Mouse (Mus musculus) bone marrow macrophage, adult 2 months (primary cell): ENCODE measurements around the gene Tulp4. TPM values are rescaled to one million over a fixed set of nuclear protein-coding genes. Genes with fewer than 3 reads are reported as not detected.
"Not testable (repeated sequence)": the region's sequence is repeated elsewhere in the genome, so short reads cannot be mapped to it uniquely, and the experiment has no call there.

Experiments
- H3K27ac ChIP-seq: 2 replicates; pipeline ENCODE4 v1.5.1; 2012; ENCODE audit warnings: low read depth, low read length; ENCODE audit not compliant: insufficient read depth
- H3K4me1 ChIP-seq: 2 replicates; pipeline ENCODE4 v1.6.1; 2012; ENCODE audit warnings: low read length; ENCODE audit not compliant: control insufficient read depth, insufficient read depth
- H3K4me3 ChIP-seq: 2 replicates; pipeline ENCODE4 v1.5.1; 2012; ENCODE audit warnings: mild to moderate bottlenecking, low read length, moderate library complexity; ENCODE audit not compliant: insufficient read depth
- polyA plus RNA-seq: library from polyadenylated mRNA; stranded (reverse); fragments of >200 nt; gene quantifications from 2 replicates; pipeline ENCODE4 v1.2.4, GENCODE M21; 2012; ENCODE audit not compliant: missing spikeins, insufficient read depth, insufficient read length

The Tulp4 gene
- polyA plus RNA-seq, 1 experiment = 42.9 TPM

GRCm38 (mm10) chr17:6269876-6270831 lies 163.9 kb downstream of the Tulp4 start:
- H3K27ac ChIP-seq, H3K4me1 ChIP-seq: not testable (repeated sequence)
- peak overlapping the region; percentile 81 for H3K4me3 ChIP-seq

GRCm38 (mm10) chr17:6270840-6271239 lies 164.6 kb downstream of the Tulp4 start:
- not testable (repeated sequence) for H3K27ac ChIP-seq, H3K4me1 ChIP-seq
- H3K4me3 ChIP-seq = peak overlapping the region; percentile 81

DNA sequence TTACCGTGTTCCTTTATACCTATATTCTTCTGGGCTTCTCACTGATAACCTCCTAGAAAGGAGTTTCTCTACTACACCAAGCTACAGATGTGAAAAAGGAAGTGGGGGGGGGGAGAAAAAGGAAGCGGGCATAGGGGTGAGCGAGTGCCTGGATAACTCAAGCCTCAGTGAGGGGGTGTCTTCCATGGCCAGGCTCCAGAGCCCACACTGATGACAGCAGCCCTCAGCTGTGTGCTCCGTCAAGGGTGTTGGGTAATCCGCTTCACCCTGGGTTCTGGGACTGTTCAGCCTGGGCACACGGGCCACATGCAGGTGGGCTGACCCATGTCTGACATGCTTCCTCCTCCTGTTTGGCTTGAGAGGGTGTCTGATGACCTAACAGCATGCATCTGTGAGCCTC lies 165.7 kb downstream of the Tulp4 start:
- not testable (repeated sequence) for H3K27ac ChIP-seq, H3K4me1 ChIP-seq
- peak overlapping the region; percentile 20; the same call in 1 of the 2 replicates for H3K4me3 ChIP-seq

- H3K4me3 ChIP-seq, H3K27ac ChIP-seq, H3K4me1 ChIP-seq: not testable (repeated sequence)
These were observed 168.5 kb downstream of the Tulp4 start for GRCm38 (mm10) chr17:6274693-6275092.

- H3K27ac ChIP-seq, H3K4me1 ChIP-seq, H3K4me3 ChIP-seq: not testable (repeated sequence)
These were observed 173.0 kb downstream of the Tulp4 start for GRCm38 (mm10) chr17:6279205-6279604.

DNA sequence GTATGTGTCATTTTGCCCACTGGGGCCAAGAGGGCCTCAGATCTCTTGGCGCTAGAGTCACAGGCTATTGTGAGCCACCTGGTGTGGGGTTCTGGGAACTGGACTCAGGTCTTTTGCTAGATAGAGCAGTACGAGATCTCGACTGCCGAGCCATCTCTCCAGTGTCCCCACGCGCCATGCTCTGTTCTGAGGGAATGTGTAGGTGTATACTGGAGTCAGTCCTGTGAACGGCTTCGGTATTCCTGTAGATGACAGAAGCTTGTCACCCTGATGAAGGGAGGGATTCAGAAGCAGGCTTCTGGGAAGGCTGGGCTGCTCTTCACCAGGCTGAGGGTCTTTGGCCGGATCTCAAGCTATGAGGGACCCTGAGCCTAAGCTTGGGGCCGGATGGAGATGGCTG lies 173.5 kb downstream of the Tulp4 start:
- H3K27ac ChIP-seq, H3K4me3 ChIP-seq, H3K4me1 ChIP-seq: not testable (repeated sequence)

DNA sequence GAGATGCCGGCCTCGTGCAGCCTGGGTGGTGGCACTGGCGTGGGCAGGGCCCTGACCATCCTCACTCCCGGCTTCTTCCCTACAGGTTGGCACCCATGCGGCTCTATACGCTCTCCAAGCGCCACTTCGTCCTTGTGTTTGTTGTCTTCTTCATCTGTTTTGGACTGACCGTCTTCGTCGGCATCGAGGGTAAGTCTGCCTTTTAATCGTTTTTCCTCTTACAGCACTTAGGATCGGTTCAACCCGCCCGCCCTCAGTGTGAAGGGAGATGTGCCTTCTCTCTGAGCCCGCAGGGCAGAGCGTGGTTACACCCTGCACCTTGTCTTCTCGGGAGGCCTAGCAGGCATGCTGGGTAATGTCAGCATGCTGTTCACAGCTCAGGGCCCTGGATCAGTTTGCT lies 174.3 kb downstream of the Tulp4 start:
- not testable (repeated sequence) for H3K4me3 ChIP-seq, H3K27ac ChIP-seq, H3K4me1 ChIP-seq

GRCm38 (mm10) chr17:6283137-6283536 lies 176.9 kb downstream of the Tulp4 start:
- H3K4me1 ChIP-seq, H3K4me3 ChIP-seq, H3K27ac ChIP-seq: not testable (repeated sequence)

DNA sequence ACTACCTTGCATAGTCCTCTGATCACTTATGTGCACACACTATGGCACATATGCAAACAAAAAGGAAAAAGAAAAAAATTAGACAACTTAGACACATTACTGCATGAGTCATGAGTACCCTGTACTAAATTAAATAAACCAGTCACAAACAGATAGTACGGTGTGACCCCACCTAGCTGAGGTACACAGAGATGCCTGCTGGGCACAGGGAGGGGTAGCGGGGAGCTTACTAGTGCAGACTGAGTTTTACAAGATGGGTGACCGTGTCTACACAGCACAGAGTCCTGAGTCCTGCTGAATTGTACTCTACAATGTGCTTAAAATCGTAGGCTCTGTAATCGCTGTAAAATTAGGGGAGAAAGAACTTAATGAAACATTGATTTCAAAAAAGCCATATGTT lies 179.9 kb downstream of the Tulp4 start:
- not testable (repeated sequence) for H3K27ac ChIP-seq, H3K4me1 ChIP-seq, H3K4me3 ChIP-seq

GRCm38 (mm10) chr17:6289045-6289444 lies 182.8 kb downstream of the Tulp4 start:
- H3K4me3 ChIP-seq, H3K4me1 ChIP-seq: not testable (repeated sequence)

GRCm38 (mm10) chr17:6293882-6294281 lies 187.6 kb downstream of the Tulp4 start:
- not testable (repeated sequence) for H3K4me3 ChIP-seq, H3K27ac ChIP-seq, H3K4me1 ChIP-seq

More at GRCm38 (mm10) chr17:6289045-6289444, 182.8 kb downstream of the Tulp4 start:
- H3K27ac ChIP-seq = not testable (repeated sequence)

- not testable (repeated sequence) for H3K4me1 ChIP-seq, H3K4me3 ChIP-seq, H3K27ac ChIP-seq
These were observed 191.0 kb downstream of the Tulp4 start for GRCm38 (mm10) chr17:6297060-6297795.

DNA sequence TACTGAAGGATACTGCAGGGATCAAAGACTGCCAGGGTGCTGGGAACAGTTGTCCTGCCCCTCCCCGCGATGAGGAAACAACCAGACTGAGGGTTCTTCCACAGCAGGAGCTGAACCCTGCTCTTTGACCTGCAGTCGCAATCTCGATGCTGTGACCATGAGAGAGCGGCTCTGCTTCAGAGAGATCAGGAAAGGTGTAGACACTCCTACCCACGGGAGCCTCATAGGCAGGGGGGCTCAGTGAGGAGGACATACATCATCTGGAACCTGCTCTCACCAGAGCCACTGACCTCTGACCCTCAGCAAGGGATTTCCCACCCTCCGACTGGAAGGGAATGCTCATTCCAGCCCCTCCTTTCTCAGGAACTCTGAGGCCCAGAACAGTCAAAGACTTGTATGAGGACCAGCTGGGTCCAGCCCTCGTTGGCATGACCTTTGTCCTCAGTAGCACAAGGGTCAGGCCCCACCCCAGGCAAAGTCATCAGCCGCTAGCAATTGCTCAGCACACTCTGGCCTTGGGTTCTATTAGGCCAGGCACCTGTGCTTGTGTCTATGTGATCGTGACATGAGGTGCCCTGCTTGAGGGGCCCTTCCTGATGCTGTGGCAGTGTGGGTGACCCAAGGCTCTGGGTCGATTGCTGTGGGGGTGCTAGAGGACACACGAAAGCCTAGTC lies 194.1 kb downstream of the Tulp4 start:
- not testable (repeated sequence) for H3K4me3 ChIP-seq, H3K27ac ChIP-seq, H3K4me1 ChIP-seq
